Mouse (Mus musculus): ENCODE measurements around the gene Olfr1425.
A peak's percentile ranks its signal among the peaks of the same experiment; 100 is the strongest.
"Not testable (repeated sequence)": the region's sequence is repeated elsewhere in the genome, so short reads cannot be mapped to it uniquely, and the experiment has no call there.

The Olfr1425 gene

DNA sequence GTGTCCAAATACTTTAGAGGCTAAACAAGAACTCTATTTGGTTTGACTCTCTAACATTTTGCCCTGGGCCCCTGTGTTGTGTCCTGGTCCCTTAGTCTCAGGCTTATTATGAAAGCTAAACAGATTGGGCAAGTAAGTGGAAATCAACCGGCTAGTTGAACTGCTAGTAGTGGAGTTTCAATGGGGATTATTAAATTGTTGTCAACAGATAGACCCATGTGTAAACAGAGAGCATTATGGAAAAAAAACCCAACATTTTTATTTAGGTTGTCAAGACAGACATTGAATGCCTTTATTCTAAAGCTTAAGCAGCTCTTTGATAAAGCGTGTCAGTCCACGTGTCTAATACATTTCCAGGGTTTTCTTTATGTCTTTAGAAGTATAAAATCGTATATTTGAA, at the start of gene Olfr1425:
Olfr1425 (minus strand) TSS at position 101 of the 400 bp plus-strand sequence.
- DNase-seq (ENCODE audit: low read depth), result not testable (repeated sequence)

DNA sequence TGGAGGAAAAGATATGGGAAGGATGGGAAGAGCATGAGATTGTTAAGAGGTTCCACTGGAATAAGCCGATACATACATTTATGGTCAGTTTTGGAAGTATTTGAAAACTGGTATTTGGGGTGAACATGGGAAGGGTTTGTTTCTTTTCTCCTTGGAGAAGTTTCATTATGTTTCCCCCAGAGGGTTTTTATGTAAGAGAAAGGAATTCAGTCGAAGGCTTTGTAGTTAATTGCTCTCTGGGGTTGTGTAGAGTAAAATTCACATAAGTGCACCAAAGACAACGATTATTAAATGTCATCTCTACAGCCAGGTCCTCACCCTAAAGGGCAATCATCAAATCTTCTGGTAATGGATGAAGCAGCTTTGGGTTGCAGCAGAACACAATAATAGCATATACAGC, 45.6 kb upstream of the Olfr1425 start, which contains the start of gene Olfr76:
Olfr76 (minus strand) TSS at position 101 of the 400 bp plus-strand sequence.
- DNase-seq (ENCODE audit: low read depth), result no peak

DNA sequence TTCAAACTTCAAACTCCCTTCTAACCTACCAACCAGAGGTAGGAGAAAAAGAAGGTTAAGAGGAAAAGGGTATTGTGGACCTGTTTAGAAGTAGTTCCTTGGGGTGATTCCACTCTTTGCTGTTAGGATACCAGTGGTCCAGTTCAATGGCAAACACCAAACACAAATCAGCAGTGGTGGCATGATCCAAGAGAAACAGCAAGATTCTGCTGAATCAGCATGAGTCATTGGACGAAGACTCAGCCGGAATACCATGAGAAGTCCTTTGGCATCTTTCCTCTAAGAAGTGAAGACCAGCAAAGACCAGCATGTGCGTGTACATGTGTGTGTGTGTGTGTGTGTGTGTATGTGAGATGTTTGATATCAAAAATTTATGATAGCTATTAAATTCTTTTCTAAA, 38.9 kb upstream of the Olfr1425 start:
- no peak for DNase-seq (ENCODE audit: low read depth)

DNA sequence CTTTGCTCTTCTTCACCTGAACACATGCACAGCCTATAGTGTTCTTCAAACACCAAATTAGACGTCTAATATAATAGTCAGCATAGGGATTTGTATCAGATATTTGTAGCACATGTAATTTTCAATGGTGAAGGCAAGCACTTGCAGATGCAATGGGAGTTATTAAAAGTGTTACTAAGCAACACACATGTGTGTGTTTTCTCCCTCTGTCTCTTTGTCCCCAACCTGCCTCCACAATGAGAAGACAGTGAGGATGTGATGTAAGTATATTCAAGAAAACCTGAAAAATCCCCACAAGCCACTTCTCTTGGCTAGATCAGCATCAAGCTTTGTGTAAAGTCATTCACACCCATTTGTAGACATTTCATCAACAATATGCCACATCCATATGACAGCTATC, 38.3 kb upstream of the Olfr1425 start, which contains the start of gene Olfr1428:
Olfr1428 (minus strand) TSS at position 101 of the 400 bp plus-strand sequence.
- DNase-seq (ENCODE audit: low read depth), result no peak

DNA sequence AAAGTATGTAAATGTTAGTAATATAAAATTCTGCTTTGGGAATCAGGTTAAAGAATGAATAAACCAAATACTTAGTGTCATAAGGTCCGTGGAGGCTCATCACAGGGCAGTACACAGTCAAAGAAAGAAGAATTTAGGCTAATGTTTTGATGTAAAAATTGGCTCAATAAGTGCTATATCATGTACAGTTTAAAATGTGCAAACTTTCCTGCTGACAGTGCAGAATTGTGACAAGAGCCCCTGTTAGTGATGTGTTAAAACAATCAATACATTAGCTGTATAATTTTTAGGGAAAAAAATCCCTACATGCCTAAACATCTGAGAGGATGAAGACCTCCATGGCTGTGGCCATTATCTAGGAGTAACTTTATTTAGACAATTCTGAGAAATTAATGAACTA, 36.3 kb upstream of the Olfr1425 start:
- no peak for DNase-seq (ENCODE audit: low read depth)

DNA sequence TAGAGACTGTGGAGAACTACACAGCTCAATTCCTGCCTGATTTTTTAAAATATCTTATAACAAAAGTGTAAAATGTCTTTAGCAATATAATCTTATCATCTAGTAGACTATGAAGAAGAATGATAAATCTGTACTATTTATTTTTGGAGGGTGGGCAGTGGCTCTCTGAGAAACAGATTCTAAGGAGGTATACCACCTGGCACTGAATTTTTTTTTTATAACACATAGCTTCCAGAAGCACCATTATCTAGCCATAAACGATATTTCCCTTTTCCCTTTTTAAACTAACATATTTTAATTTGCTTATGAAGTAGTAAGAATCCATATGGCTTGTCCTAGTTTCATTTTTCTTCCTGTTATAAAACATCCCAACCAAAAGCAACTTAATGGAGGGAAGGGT, 27.0 kb upstream of the Olfr1425 start:
- no peak for DNase-seq (ENCODE audit: low read depth)

DNA sequence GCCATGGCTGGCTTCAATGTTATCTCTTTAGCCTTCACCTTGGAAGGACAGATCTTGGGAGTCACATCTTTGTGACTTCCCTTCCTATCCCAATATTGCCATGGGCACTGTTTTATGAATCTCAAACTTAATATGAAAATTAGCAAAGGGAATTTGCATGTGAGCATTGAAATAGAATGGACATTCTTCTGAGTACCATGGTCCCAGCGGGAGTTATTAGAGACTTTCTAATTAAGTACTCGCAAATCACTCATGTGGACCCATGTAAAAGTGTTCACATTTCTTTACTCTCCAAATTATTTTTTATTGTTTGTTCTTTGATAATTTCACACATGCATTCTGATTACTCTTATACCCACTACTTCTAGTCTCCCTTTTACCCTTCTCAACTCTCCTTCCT, 25.7 kb upstream of the Olfr1425 start, which contains the start of gene Olfr1427:
Olfr1427 (minus strand) TSS at position 101 of the 400 bp plus-strand sequence.
- DNase-seq (ENCODE audit: low read depth), result no peak

DNA sequence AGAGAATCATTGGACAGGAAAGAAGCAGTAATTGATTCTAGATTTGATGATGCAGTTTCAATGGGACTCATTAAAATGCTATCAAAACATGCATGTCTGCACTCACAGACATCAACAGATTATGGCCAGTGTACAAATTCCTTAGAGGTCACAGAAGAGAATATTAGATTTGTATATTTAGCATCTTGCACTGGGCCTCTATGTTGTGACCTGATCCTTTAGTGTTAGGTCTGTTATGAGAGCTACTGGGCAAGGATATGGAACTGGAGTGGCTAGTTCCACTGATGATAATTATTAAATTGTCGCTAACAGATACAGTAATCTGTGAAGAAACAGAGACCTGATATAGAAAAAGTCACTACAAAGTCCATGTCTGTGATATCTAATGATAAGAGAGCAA, 14.4 kb upstream of the Olfr1425 start, which contains the start of gene Olfr1426:
Olfr1426 (minus strand) TSS at position 101 of the 400 bp plus-strand sequence.
- no peak for DNase-seq (ENCODE audit: low read depth)

DNA sequence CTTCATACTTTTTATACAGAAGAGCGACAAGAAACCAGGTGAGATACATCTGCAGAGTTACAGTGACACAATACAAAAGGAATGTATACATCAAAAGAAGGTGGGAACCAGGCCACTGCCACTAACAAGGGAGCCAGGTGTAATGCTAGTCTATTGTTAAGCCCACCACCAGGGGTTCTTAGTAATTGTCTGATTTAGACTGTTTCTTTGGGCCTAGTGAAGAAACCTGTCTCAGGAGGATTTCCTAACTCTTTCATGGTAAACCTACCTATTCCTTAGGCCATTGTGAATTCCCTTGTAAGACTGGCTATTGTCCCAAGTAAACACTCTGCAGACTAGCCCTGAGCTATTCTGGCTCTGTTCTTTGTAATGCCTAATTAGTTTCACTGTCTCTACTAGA, 8.0 kb downstream of the Olfr1425 start:
- DNase-seq (ENCODE audit: low read depth), result not testable (repeated sequence)

DNA sequence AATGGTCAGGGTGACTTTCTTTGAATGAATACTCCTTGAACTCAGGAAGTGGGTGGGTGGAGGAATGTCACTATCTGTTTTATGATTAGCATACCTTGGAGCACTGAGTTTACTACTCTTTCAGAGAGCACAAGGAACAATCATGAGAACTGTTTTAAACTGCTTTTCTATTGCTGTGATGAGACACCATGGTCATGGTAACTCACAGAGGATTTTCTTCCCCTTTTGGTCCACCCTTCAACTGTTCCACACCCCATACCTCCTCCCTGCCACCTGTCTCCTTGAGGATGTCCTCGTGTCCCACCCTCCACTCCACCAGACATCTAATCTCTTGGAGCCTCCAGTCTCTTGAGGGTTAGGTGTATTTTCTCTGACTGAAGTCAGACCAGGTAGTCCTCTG, 9.7 kb downstream of the Olfr1425 start:
- DNase-seq (ENCODE audit: low read depth), result not testable (repeated sequence)

DNA sequence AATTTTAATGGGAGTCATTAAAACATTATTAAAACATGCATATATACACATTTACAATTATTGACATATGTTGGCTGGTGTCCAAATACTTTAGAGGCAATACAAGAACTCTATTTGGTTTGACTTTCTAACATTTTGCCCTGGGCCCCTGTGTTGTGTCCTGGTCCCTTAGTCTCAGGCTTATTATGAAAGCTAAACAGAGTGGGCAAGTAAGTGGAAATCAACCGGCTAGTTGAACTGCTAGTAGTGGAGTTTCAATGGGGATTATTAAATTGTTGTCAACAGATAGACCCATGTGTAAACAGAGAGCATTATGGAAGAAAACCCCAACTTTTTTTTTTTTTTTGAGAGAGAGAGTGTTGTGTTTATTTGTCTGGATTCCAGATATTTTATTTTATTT, 14.9 kb downstream of the Olfr1425 start, which contains the start of gene Olfr1424:
Olfr1424 (minus strand) TSS at position 101 of the 400 bp plus-strand sequence.
- not testable (repeated sequence) for DNase-seq (ENCODE audit: low read depth)

DNA sequence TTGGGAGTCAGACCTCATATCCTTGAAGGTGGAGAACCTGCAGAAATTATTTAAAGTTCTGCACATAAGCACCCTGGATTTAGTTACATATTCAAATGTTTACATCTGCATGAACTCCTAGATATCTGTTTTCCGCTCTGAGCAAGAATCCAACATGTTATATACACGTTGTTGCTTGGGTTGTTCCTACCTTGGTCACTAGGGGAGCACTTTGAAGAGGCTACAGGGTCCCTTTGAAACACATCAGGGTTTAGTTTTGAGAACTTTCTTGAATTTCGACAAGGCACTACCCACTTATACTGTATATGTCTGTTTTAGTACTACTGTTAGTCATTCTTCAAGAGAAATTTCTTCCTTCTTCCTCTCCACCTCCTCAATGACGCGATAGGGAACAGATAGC, 34.4 kb downstream of the Olfr1425 start:
- no peak for DNase-seq (ENCODE audit: low read depth)

DNA sequence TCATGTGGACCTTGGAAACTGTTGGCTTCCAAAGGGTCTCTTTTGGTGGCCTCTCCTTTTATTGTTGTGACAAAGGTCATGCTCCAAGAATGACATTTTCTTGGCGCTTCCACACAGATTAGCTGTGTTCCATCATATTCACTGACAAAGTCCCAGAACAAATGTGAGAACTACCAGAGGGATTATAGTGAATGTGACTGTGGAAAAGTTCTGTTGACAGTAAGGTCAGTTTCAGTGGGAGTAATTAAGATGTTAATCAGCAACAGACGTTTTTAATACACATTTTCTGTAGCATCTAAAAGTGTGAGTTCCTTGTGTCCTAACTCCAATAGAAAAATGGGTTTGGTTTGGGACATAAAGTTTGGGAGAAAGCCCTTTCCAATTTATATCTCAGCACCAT, 36.3 kb downstream of the Olfr1425 start, which contains the start of gene Olfr1423:
Olfr1423 (minus strand) TSS at position 101 of the 400 bp plus-strand sequence.
- DNase-seq (ENCODE audit: low read depth), result no peak

DNA sequence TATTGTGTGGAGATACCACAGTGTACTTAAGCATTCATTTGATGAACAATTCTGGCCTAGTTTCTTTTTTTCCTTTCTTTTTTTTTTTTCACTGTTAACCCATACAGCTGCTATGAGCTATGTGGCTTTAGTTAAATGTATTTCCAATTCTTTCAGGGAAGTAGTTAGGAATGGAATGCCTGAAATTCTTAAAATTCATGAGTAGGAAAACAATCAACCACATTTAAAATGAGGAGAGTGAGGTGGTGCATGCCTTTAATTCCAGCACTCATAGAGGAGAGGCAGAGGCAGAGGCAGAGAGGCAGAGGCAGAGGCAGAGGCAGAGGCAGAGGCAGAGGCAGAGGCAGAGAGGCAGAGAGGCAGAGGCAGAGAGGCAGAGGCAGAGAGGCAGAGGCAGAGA, 39.8 kb downstream of the Olfr1425 start:
- DNase-seq (ENCODE audit: low read depth), result no peak

DNA sequence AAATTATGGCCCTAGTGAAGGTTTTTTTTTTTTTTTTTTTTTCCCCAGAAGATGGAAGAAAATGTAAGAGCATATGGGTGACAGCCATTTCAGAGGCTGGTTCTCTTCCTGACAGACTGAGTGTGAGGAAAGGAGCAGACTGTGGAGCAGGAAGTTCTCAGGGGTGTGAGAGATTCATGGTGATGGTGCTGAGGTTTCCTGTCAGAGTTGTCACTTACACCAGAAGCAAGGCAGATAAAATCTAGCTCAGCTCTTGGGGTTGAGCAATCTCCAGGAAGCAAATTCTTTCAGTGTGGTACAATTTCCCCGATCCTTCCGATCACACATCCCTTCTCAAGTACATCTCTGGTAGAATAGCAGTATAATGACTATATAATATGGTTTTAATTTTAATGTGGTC, 50.9 kb downstream of the Olfr1425 start:
- peak; percentile 63 for DNase-seq (ENCODE audit: low read depth)

DNA sequence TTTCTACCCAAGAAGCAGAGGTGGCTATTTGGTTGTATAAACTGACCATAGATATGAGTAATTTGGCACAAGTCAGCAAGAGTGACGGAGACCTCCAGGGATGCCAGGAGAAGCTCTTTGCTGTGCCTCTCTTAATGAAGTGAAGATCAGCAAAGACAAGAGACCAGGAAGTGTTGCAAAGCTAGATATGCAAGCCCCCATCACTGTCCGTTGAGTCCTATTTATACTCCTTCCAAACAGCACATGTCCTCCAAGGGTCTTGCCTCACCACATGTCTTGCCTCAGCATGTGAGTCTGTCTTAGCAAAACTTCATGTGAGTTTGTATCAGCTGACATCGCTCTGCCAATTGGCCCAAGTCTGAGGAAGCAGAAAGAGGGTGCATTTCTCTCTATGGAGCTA, 52.2 kb downstream of the Olfr1425 start:
- DNase-seq (ENCODE audit: low read depth), result no peak

DNA sequence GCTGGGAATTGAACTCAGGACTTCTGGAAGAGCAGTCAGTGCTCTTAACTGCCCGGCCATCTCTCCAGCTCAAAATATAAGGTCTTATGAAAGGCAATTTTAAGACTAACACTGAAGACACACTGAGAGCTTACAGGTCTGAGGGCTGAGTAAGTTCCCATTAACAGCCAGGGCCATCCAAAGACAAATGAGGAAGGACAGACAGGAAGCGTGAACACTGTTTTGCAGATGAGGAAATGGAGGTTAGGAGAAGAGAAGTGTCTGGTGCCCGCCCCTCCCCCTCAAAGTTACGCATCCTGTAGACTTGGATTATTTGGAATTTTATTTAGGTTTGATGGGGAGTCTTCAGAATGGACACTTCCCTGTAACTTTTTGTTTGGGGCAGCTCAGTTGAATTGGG, 53.4 kb downstream of the Olfr1425 start:
- DNase-seq (ENCODE audit: low read depth), result no peak
